Mouse (Mus musculus) brain, embryonic 14.5 days (tissue): Measurements from ENCODE around the gene Uaca.

Source experiments
- CTCF ChIP-seq: fragments of 200-500 bp; IDR thresholded peaks from 2 replicates; pipeline ENCODE4 v1.5.1; 2012; ENCODE audit warnings: inconsistent platforms, mild to moderate bottlenecking, moderate library complexity, borderline replicate concordance; ENCODE audit not compliant: insufficient read depth, insufficient read length; ENCODE audit errors: extremely low read depth
- POLR2A ChIP-seq: fragments of 200-500 bp; IDR thresholded peaks from 2 replicates; pipeline ENCODE4 v1.6.1; 2012; ENCODE audit warnings: mild to moderate bottlenecking, inconsistent platforms, borderline replicate concordance; ENCODE audit not compliant: poor library complexity, insufficient read depth, insufficient read length, severe bottlenecking; ENCODE audit errors: extremely low read depth

DNA sequence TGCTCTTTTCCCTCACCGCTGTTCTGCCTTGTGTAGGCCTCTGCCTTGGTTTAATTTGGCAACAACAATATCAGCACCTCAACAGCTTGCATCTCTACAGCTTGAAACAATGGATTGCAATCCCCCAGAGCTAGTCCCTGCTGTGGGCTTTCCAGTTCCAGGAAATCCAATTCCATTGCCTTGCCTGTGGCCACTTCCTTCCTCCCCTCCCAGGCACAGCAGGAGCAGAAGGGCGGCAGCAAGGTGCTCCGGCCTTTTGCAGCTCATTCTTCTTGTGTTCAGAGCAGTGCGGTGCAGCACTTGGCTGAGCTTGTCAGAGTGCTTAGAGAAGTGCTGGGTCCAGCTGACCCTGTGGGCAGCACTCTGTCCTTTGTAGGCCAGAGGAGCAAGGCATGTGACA is 71.5 kb downstream of the Uaca start:
- no peak for TF ChIP-seq CTCF
- TF ChIP-seq POLR2A: no peak
